Mouse (Mus musculus) CH12.LX (cell line): ENCODE measurements around the gene Ttyh3. TPM values are rescaled to one million over a fixed set of nuclear protein-coding genes. Genes with fewer than 3 reads are reported as not detected.

Experiments used
- DNase-seq: peaks from one replicate; pipeline ENCODE4 v3.0.0-alpha.2; 2013; ENCODE audit errors: extremely low read depth
- H3K27ac ChIP-seq: 2 replicates; pipeline ENCODE4 v1.5.1; 2012; ENCODE audit warnings: low read depth, mild to moderate bottlenecking, control low read depth, moderate library complexity; ENCODE audit not compliant: insufficient read depth
- H3K27me3 ChIP-seq: replicated peaks from 2 replicates; pipeline ENCODE3; 2012; ENCODE audit warnings: inconsistent platforms
- H3K36me3 ChIP-seq, 2 experiments: replicated peaks in 1 of 2; 2 replicates each; pipeline versions ENCODE3 to v1.6.1; 2012; ENCODE audit warnings: inconsistent platforms in 1 of 2, low read length in 1 of 2, mild to moderate bottlenecking in 1 of 2, mixed read lengths in 1 of 2, moderate library complexity in 1 of 2; ENCODE audit not compliant: control insufficient read depth in 1 of 2, insufficient read depth in 1 of 2
- H3K4me1 ChIP-seq, 2 experiments: 2 replicates each; pipeline ENCODE4 v1.6.1; 2012; ENCODE audit warnings: inconsistent platforms in 1 of 2, moderate library complexity in 1 of 2; ENCODE audit not compliant: insufficient read depth in 2 of 2, control insufficient read depth in 1 of 2
- H3K4me2 ChIP-seq: 2 replicates; pipeline ENCODE4 v1.6.1; 2012; ENCODE audit warnings: low read depth, mild to moderate bottlenecking, control low read depth; ENCODE audit not compliant: poor library complexity, insufficient read depth, severe bottlenecking
- H3K4me3 ChIP-seq, 3 experiments: fragments of 150-350 bp in 1 of 3; sonication (generic) in 1 of 3; replicated peaks in 1 of 3; 2 replicates each; pipeline versions ENCODE3 to v1.5.1; 2011 to 2012; ENCODE audit warnings: low read depth in 2 of 3, low read length in 2 of 3, mild to moderate bottlenecking in 2 of 3, moderate library complexity in 2 of 3, control low read depth in 1 of 3, improper control_type of control experiment in 1 of 3, inconsistent platforms in 1 of 3, mixed read lengths in 1 of 3; ENCODE audit not compliant: poor library complexity in 1 of 3
- H3K79me2 ChIP-seq: replicated peaks from 2 replicates; pipeline ENCODE4 v1.6.1; 2012; ENCODE audit warnings: mild to moderate bottlenecking, moderate library complexity; ENCODE audit not compliant: control insufficient read depth, poor library complexity, insufficient read depth, severe bottlenecking; ENCODE audit errors: extremely low read depth
- H3K9ac ChIP-seq: 2 replicates; pipeline ENCODE4 v1.6.1; 2012; ENCODE audit warnings: low read depth, mild to moderate bottlenecking, control low read depth, moderate library complexity; ENCODE audit not compliant: insufficient read depth
- H3K9me3 ChIP-seq: replicated peaks from 2 replicates; pipeline ENCODE3; 2012; ENCODE audit warnings: low read length, inconsistent platforms, mixed read lengths
- CHD1 ChIP-seq: IDR thresholded peaks from 2 replicates; pipeline ENCODE4 v1.6.1; 2012; ENCODE audit warnings: low read depth, low read length, improper control_type of control experiment, inconsistent platforms
- EP300 ChIP-seq: IDR thresholded peaks from 2 replicates; pipeline ENCODE4 v1.6.1; 2011; ENCODE audit warnings: low read length, improper control_type of control experiment
- ETS1 ChIP-seq: conservative IDR thresholded peaks from 2 replicates; pipeline ENCODE4 v1.6.1; 2012; ENCODE audit warnings: low read depth, mild to moderate bottlenecking, inconsistent platforms, low read length, improper control_type of control experiment, moderate library complexity
- JUN ChIP-seq: IDR thresholded peaks from 2 replicates; pipeline ENCODE4 v1.6.1; 2011; ENCODE audit warnings: low read depth, mild to moderate bottlenecking, low read length, improper control_type of control experiment, moderate library complexity; ENCODE audit not compliant: insufficient read depth
- MAX ChIP-seq: IDR thresholded peaks from 2 replicates; pipeline ENCODE4 v1.6.1; 2011; ENCODE audit warnings: low read length, improper control_type of control experiment
- MXI1 ChIP-seq: IDR thresholded peaks from 2 replicates; pipeline ENCODE4 v1.6.1; 2011; ENCODE audit warnings: mild to moderate bottlenecking, low read depth, low read length, improper control_type of control experiment
- PAX5 ChIP-seq: IDR thresholded peaks from 2 replicates; pipeline ENCODE4 v1.6.1; 2012; ENCODE audit warnings: low read length, inconsistent platforms, mixed read lengths
- POLR2AphosphoS2 ChIP-seq: IDR thresholded peaks from 2 replicates; pipeline ENCODE4 v1.6.1; 2011; ENCODE audit warnings: low read depth, low read length, improper control_type of control experiment
- RAD21 ChIP-seq: IDR thresholded peaks from 2 replicates; pipeline ENCODE4 v1.6.1; 2011; ENCODE audit warnings: low read depth, mild to moderate bottlenecking, low read length, improper control_type of control experiment, moderate library complexity
- TCF12 ChIP-seq: IDR thresholded peaks from 2 replicates; pipeline ENCODE4 v1.6.1; 2014; ENCODE audit warnings: low read depth, mild to moderate bottlenecking, inconsistent platforms, low read length, improper control_type of control experiment
- UBTF ChIP-seq: IDR thresholded peaks from 2 replicates; pipeline ENCODE4 v1.6.1; 2012; ENCODE audit warnings: low read depth, mild to moderate bottlenecking, inconsistent platforms, low read length, improper control_type of control experiment, moderate library complexity
- USF1 ChIP-seq: IDR thresholded peaks from 2 replicates; pipeline ENCODE4 v1.6.1; 2014; ENCODE audit warnings: low read depth, mild to moderate bottlenecking, inconsistent platforms, low read length, improper control_type of control experiment
- USF2 ChIP-seq: conservative IDR thresholded peaks from 2 replicates; pipeline ENCODE4 v1.6.1; 2011; ENCODE audit warnings: low read depth, low read length, improper control_type of control experiment
- ZKSCAN1 ChIP-seq: IDR thresholded peaks from 2 replicates; pipeline ENCODE4 v1.6.1; 2012; ENCODE audit warnings: low read depth, inconsistent platforms, low read length, improper control_type of control experiment, borderline replicate concordance
- ZMIZ1 ChIP-seq: IDR thresholded peaks from 2 replicates; pipeline ENCODE4 v1.6.1; 2012; ENCODE audit warnings: low read depth, mild to moderate bottlenecking, inconsistent platforms, low read length, improper control_type of control experiment
- ZNF384 ChIP-seq: IDR thresholded peaks from 2 replicates; pipeline ENCODE4 v1.6.1; 2012; ENCODE audit warnings: low read depth, low read length, improper control_type of control experiment, inconsistent platforms
- dilution Hi-C: fragments of 300-500 bp; cut with MboI; formaldehyde crosslinking; loops from 2 replicates; pipeline ENCODE4 v1.14.3; 2020; ENCODE audit warnings: low sequenced_read_pairs; ENCODE audit not compliant: extremely low pct_unique_long_range_greater_than_20kb, extremely low pct_ligation_motif_present
- in situ Hi-C: fragments of 300-500 bp; cut with MboI; formaldehyde crosslinking; loops from 3 replicates; pipeline ENCODE4 v1.14.3; 2019; ENCODE audit warnings: low sequenced_read_pairs, low pct_ligation_motif_present, low pct_unique_long_range_greater_than_20kb, mixed read lengths
- polyA plus RNA-seq: library from polyadenylated mRNA; unstranded; fragments of >175 nt; gene quantifications from 2 replicates; pipeline ENCODE4 v1.2.1, GENCODE M21; 2012; ENCODE audit warnings: low read depth; ENCODE audit not compliant: insufficient read length
- total RNA-seq, 2 experiments: library from RNA; depleted of rRNA; stranded (reverse); fragments of 300-350 nt in 1 of 2; fragments of >200 nt in 1 of 2; gene quantifications; 2 replicates each; pipeline ENCODE4 v1.2.3; 2012 to 2014

The Ttyh3 gene
- total and polyA plus RNA-seq, 3 experiments = 0.31 to 6.3 (median 1.4) TPM

DNA sequence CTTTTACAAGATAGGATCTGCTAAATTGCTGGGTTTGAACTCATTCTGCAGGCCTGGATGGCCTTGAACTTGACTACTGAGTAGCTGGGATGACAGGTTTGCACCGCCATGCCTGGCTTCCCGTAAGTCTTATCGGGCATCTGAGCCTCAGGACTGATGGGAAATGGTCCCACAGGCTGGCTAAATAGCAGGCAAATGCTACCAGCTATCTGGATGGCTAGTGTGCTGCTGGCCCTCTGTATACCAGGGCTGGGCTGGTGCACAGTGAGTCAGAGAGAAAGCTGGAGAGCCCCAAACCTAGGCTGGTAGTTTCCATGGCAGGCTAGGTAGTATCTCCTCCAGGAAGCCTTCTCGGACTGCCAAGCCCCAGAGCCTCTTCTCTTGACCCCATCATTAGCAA is 3.4 kb downstream of the Ttyh3 start:
- TF ChIP-seq ZNF384 = no peak
- TF ChIP-seq MXI1 = no peak
- TF ChIP-seq PAX5 = no peak
- no peak for TF ChIP-seq RAD21
- TF ChIP-seq EP300 = no peak
- no peak for TF ChIP-seq USF2
- no peak for TF ChIP-seq JUN
- no peak for TF ChIP-seq ZKSCAN1
- no peak for TF ChIP-seq TCF12
- no peak for TF ChIP-seq POLR2AphosphoS2
- no peak for TF ChIP-seq UBTF
- TF ChIP-seq ZMIZ1 = no peak
- H3K4me3 ChIP-seq = no peak overlapping the region
- H3K27ac ChIP-seq = no peak overlapping the region
- no peaks in the 10 kb centered on the region for H3K36me3 ChIP-seq
- no peak overlapping the region for H3K9ac ChIP-seq
- peaks cover 23% of the 10 kb centered on the region for H3K27me3 ChIP-seq
- no peaks in the 10 kb centered on the region for H3K9me3 ChIP-seq
- peaks cover 14 to 43% of the 10 kb centered on the region in 2 experiments for H3K4me1 ChIP-seq
- no peak for DNase-seq
- no peak overlapping the region for H3K4me2 ChIP-seq
- no peaks in the 10 kb centered on the region for H3K79me2 ChIP-seq
- dilution Hi-C loops (no loop called here), in situ Hi-C loops (no loop called here)

- dilution Hi-C loops = no loop called here
- Histone ChIP-seq H3K27me3 (peaks cover 18% of the 10 kb centered on the region), H3K36me3 (no peaks in the 10 kb centered on the region), H3K27ac (no peak overlapping the region), H3K9me3 (no peaks in the 10 kb centered on the region), H3K4me3 (no peak overlapping the region), H3K4me2 (no peak overlapping the region), H3K79me2 (no peaks in the 10 kb centered on the region), H3K9ac (no peak overlapping the region), H3K4me1 (peaks cover 14 to 48% of the 10 kb centered on the region in 2 experiments)
- no peak for TF ChIP-seq UBTF
- TF ChIP-seq ETS1 = no peak
- TF ChIP-seq CHD1 = no peak
- no peak for TF ChIP-seq MAX
- no peak for TF ChIP-seq USF1
- no peak for DNase-seq
- in situ Hi-C loops = loop anchor here (5.0 kb wide), 1 partner anchor 98 kb away; no protein-coding TSS in a partner anchor
These were observed 4.1 kb downstream of the Ttyh3 start for GRCm38 (mm10) chr5:140644702-140645201.
